Mouse (Mus musculus) thymus, postnatal 10 days (tissue): ENCODE measurements around the gene Dcps.

Source experiments
- DNase-seq, 2 experiments: peaks; one replicate each; pipeline ENCODE4 v3.0.0; 2021; ENCODE audit warnings: low spot score in 2 of 2

The Dcps gene

DNA sequence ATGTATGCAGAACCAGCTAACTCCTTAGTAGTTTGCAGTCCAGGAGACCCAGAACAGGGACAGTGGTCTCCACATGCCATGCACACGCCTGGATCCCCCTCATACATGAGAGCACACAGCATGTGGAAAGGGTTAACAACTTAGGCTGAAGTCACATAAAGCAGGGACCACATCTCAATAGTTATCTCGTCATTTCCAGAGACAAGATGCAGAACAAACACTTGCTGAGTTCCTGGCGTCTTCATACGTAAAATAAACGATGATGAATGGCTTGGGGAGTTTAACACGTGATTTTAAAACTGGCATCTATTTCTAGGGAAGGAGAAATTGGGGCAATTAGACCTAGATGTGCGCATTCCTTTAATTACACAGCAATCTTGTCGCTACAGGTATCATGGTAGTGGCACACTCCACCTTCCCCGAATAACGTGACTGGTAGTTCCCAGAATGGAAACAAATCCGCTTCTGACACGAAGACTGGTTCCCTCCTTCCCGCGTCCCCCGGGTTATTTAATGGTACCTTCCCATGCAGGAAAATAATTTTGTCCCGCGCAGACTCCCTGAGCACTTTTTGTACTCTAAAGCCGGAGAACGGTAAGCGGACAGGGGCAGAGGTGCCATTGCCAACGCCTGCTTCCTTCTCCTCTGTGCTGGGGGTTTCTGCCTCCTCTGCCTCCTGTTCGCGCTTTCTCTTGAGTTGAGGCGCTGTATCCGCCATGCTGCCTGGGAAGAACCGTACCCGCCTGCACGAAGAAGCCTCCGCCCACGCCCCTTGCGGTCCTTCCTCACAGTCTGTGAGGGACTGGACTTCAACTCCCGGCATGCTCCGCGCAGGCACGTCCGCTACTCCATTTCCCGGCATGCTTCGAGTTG, at the start of gene Dcps:
Dcps (minus strand) TSS at position 811 of the 873 bp plus-strand sequence.
- peak; percentile 92 to 93 for DNase-seq

DNA sequence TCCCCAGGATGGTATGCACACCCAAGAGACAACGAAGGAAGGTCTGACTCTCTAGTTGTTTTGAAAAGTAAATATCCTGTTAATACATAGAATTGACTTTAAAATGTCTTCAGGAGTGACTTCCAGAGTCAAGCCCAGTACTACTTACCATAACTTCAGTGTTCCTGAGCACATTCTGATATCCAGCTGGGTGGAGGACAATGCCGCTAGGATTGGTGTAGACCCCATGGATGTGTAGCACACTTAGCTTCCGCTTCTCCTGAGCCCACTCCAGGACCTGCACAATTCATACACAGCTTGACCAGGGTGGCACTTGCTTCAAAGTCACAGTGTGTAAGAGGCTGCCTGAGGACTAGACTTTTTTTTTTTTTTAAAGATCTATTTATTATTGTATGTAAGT, 47.6 kb upstream of the Dcps start:
- no peak for DNase-seq

DNA sequence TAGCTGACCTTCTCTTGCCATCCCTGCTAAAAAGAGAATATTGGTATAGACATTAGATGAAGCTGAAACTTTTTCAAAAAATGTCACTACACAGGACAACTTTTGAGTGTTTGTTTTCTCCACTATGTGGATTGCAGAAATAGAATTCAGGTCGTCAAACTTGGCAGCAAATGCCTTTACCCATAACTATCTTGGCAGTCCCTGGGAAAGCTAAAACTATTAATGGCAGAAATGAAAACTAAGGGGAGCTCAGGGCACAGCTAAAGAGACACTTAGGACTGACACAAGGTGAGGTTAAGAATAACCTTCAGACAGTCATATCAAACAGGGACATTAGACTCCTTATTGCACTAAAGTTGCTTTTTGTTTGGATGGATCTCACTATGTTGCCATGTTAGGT, 42.1 kb upstream of the Dcps start:
- no peak for DNase-seq

DNA sequence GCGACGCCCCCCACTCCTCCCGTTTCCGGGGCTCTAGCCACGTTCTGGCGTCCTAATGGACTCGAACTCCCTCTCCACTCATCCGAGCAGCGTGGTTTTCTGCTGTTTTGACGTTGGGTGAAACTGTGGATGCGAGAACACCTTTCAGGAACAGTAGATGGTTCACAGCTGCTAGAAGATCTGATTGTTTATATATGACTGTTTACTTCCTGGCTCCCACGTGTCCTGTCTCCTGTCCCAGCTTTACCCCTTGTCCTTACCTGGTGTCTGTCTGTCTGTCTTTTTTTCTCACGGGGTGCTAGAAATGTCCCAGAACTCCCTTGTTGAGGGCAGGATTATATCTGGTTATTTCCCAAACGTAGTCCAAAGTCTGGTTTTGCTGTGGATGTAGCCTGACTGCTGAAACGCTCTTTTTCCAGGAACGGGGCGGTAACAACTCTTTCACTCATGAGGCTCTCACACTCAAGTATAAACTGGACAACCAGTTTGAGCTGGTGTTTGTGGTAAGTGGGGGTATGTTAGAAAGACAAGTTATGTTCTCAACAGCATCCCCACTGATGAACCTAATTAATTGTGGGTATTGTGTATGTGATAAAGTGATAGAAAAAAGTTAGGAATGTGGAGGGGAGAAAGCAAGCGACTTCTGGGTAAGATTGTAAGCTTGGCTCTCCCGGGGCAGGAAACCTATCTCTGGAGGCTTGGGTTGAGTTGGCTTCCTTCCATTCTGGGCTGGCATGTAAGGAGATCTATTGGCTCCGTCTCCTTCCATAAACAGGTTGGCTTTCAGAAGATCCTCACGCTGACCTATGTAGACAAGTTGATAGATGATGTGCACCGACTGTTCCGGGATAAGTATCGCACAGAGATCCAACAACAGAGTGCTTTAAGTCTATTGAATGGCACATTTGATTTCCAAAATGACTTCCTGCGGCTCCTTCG, 36.0 kb upstream of the Dcps start:
- DNase-seq = no peak

DNA sequence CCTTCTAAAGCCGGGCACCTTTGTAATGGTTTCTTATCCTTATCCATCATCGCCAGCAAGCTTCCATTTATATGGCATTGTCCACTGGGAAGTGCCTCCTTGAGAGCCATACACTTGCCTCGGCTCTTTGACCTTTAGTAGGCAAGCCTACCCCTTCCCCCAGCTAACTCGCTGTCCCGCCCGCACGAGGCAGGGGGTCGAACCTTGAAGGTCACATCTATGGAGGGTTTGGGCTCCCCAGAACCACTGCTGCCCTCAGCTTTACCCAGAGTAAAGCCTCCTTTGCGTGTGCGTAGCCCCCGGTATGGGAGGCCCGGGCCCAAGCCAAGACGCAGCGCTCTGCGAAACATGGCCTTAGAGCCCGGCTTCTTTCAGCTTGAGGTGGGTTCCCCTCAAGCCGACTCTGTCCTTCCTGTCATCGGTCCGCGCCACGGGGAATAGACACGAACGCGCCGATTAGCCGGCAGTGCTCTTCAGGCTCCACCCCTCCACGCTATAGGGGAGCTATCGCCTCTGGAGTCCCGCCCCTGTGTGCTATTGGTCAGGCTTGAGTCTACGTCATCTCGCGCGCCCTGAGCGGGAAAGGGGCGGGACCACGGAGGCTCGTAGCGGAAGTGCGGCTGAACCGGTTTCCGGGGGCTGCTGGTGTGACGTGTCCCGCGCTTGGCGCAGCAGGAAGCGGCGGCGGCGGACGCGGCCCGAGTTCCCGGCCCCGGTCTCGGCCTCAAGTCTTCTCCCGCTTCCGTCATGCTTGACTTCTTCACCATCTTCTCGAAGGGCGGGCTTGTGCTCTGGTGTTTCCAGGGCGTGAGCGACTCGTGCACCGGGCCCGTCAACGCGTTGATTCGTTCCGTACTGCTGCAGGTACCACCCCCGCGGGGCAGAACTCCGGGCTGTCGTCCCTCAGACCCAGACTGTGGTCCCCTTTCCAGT, 34.9 kb upstream of the Dcps start, which contains the start of gene Foxred1:
Foxred1 (minus strand) TSS at position 514 of the 933 bp plus-strand sequence.
- peak; percentile 99 for DNase-seq

DNA sequence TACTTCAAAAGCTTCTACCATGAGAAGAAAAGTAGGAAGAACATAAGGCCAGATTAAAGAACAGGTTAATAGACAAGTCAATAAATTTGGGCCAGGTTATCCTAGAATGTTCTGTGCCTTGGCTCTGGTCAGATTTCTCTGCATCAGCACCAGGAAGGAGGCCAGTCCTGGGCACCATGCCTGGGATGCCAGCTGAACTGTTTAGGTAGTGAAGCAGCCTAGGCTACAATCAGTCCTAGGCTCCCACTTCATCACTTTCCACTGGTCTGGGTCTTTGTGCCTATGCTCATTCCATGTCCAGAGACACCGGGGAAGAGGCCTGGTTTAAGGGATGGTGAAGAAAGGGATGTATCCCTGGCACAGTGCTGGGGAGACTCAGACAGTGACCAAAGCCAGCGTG, 28.6 kb upstream of the Dcps start:
- no peak for DNase-seq

DNA sequence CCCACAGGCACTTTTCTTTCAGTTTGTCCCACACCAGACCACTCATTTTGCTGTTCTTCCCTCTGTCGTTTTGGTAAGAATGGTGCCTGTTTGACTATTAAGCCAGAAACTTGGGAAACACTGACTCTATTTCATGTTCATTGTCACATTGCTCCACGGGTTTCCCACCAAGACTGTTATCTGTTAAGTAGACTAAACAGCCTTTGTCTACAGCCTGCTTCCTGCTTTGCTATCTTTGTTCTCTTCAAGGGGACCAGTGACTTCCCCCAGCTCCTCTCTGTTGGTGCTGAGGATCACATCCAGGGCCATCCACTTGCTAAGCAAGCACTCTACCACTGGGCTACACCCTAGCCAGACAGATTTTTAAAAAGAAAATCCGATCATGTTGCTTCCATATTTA, 27.7 kb upstream of the Dcps start:
- DNase-seq = no peak

DNA sequence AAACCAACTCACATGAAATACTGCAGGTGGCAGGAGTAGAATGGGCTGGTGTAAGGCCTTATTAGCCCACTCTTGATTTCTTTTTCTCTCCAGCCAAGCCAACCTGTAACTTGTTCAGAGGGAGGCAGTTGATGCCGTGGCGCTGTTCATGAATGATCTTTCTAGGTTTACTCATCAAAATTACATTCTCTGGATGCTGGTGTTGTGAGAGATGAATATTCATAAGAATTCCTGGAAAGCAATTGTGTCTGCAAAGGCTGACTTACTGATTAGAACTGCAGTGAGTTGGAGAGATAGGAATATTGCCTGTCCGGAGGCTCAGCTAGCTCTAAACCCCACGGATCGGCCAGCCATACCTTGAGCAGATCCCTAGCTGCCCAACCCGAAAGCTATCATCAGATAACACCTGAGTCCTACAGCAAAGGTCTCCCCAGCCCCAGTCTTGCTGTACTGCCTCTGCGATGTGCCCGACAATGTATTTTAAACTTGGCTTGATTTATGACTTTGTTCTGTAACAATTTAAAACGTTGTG, 24.7 kb upstream of the Dcps start:
- no peak for DNase-seq

DNA sequence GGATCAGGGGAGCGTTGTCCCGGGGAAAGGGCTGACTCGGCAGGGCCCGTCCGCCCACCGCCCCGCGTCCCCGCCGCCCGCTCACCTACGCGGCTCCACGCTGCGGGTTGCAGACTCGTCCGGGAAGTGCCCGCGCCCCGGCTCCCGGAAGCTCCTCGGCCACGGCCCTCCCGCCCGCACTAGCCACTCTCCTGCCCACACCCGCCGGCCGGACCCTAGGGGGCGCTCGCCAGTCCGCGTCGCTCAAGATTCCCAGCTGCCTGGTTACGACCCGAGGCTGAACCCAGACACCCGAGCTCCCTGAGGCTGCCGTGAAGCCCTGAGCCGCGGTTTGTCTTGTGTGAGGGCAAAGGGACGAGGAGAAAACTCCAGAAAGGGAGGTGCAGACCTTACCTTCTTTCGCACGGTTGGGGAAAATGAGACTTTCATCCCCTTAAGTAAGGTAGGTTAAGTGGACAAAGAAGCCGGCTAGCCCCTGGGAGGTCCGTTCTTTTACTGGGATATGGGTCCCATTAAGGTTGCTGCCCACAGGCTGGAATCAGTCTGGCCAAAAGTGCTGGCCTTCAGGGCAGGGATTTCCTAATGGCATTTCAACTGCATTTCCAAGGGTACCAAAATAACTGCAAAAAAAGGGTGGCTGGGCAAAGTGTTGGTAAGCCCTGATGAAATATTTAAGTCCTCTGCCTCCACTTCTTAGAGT, 24.1 kb upstream of the Dcps start, which contains the start of the genes Srpr and Tirap:
Srpr (plus strand) TSS at position 404 of the 700 bp plus-strand sequence.
Tirap (minus strand) TSS at position 520 of the 700 bp plus-strand sequence.
- peak; percentile 63 to 83 for DNase-seq

DNA sequence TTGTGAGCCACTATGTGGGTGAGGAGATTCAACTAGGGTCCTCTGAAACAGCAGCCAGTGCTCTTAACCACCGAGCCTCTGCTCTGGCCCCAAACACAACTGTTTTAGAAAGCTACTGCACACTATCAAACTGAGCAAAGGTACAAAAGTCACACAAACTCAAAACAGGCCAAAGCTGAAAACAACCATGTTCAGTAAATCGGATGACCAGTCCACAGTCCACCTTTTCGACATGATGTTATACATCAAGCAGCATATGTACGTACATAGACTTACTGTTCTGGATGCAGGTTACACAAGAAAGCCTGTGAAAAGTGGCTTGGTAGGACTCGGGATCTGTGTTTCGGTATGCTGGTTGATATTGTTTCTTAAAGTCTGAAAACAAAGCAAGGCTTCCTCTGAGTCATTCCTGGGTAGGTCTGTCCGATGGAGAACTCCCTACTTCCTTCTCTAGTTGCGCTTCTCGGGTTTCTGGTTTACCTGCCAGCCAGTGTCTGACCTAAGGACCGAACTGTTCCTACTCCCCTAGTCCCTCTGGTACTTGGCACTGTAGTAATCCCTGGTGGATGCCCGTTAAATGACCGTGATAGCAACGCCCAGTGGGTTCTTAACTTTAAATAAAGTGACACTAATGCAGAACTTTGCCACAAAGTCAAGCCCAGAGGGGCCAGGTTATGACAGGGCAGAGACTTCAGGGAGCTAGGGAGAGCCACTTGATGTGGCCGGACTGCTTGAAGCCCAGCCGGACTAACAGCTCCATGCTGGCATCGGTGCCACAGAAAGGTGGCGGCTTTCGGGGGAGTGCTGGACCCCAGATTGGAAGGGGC, 23.3 kb upstream of the Dcps start:
- no peak for DNase-seq

DNA sequence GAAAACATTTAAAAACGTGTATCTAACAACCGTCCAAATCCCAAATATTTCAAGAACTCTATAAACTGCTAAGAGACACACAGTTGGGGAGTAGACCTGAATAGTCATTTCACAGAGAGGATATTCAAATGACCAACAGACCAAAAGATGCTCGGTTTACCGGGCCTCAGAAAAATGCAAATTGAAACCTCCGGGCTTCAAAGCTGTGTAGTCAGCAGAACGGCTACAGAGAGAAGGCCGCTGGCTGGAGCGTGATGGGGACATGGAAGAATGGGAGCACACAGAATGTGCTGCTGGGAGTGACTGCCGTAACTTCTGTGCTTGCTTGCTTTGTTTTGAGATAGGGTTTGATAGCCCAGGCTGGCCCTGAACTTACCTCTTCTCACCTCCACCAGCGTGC, 22.5 kb upstream of the Dcps start:
- DNase-seq = no peak

DNA sequence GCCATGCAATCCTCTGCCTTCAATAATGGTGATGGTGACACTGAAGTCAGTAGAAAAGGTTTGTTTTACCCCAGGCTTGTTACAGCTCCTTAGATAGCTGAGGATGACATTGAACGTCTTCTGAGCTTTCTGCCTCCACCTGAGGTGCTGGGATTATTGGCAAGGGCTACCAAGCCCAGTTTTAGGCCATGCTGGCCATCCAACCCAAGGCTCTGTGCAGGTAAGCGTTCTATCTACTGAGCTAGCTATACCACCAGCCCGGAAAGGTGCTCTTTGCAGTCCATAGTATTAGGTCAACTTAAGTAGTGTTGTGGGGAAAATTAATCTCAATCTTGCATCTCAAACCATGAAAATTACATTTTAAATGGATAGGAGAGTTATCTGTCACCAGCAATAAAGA, 21.8 kb upstream of the Dcps start:
- DNase-seq = no peak

DNA sequence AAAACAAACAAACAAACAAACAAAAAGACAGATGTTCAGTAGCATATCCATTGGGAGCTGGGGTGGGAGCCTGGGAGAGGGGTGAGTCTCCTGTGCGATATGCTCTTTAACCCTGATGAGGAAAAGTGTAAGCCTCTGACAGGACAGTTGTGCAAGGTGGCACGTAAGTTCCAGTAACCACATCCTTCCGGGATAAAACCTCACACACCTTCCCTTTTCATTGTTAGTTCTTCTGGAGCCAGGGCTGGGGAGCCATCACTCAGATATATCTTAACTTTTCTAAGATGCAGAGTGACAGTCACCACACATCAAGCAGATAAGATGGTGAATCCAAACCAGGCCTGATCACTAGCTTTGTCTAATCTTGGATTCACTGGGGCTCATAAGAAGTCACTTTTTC, 18.2 kb upstream of the Dcps start:
- no peak for DNase-seq

DNA sequence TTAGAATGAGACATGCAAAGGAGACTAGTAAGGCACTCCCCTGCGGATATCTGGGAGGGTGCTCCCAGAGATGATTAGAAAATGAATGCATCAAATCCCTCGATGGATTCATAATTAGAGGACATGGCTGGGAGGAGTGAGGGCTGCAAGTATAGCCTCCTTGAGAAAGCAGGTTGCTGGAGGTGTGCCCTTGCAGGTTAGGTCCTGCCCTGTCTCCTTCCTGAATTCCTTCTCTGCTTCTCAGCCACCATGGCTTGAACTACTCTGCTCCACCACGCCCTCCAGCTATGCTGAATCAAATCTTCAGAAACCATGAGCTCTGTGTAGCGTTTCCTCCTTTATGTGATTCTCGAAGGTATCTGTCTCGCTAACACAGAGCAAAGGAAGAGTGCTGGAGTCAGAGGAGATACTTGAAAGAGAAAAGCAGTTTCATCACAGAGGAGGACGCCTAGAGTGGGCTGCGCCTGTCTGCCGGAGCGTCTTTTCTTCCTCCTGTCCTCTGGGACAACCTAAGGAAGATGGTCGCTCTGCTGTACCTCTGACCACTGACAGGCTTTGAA, 17.2 kb upstream of the Dcps start:
- no peak for DNase-seq

DNA sequence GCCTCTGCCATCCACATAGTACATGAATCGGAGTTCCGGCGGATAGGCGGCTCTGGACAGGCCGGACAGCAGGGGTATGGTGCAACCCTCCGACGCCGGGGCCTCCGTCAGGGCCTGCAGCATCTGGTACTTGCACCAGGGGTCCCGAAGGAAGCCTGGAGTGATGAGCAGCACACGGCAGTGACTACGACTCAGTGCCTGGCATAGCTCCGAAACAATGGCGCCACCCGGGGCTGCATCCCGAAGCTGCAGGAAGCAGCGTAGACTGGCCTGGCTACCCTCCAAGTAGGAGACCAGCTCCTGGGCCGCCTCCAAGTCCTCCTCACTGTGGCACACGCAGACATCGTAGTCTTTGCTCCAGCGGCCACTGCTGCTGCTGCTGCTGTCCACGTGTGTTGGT, 12.8 kb upstream of the Dcps start:
- no peak for DNase-seq

DNA sequence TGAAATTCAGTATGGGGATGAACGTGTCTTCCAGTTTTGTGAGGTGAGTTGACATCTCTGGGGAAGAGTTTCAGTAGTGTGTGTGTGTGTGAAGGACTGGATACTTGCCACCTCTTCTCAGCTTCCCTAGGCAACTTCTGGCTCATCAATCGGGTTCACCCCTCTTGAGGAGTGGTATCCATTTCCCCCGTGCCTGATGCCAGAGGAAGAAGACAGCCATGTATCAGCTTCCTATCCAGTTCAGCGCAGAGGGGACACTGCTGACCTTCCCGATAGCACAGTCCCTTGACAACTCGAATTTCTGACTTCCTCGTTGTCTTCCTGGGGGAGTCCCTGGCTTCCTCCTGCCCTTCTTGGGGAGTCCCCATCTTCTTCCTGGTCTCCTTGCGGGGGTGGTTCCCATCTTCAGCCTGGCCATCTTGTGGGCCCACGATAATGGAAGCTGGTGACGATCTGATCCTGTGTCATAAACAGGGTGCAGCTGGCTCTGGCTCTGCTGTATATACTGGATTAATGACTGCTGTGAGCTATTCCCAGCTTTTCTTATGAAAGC, 11.6 kb upstream of the Dcps start:
- no peak for DNase-seq

DNA sequence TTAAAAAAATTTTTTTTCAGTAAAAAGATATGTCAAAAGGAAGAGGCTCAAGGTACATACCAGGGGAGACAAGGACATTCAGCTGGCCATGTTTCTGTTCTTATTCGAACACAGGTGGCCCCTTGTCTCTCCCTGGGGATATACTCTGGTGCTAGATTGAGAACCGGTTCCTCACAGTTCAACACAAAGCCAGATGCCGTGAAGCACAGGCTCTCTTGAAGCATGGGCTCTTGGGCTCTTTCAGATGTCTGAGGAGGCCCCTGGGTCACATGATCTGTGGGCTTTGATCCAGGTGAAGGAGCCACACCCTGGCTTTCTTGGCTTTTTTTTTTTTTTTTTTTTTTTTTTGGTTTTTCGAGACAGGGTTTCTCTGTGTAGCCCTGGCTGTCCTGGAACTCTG, 10.6 kb upstream of the Dcps start:
- no peak for DNase-seq

DNA sequence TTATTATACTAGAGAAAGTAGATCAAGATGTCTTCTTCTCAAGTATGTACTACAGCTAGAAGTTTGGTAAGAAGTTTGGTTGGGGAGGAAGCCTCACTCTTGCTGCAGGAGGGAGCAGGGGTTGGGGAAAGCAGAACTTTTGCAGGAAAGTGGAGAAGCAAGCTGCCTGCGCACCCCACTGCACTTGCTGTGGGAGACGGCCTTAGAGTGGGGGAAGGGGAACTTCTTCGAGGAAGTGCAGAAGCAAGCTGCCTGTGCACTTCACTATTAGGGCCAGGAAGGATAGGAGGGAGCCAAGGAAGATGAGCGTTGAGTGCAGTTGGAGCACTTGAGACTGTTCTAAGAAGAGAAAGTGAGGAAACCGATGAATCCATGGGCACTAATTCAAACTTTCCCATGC, 7.5 kb upstream of the Dcps start:
- DNase-seq = no peak

DNA sequence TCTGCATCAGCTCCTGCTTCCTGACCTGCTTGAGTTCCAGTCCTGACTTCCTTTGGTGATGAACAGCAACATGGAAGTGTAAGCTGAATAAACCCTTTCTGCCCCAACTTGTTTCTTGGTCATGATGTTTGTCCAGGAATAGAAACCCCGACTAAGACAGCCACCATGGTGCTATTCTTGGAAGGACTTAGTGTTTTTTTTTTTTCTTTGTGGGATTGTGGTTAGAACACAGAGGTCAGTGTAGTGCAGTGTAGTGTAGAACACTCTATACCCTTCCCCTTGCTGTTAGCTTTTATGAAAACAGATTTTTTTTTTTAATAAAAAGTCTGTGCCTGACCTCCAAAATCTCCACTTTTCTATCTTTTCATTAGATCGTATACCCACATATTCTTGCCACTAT, 7.0 kb upstream of the Dcps start:
- no peak for DNase-seq
